Mouse (Mus musculus): ENCODE measurements around the gene Traf3ip3. TPM values are rescaled to one million over a fixed set of nuclear protein-coding genes. Genes with fewer than 3 reads are reported as not detected.

The Traf3ip3 gene
- polyA plus RNA-seq, 1 experiment from 2014 or later, result 0.58 TPM

- Histone ChIP-seq H3K36me3 (ENCODE audit: poor library complexity, severe bottlenecking) (no peaks in the 10 kb centered on the region), H3K4me3 (no peak overlapping the region), H3K27ac (no peak overlapping the region), H3K27me3 (peaks cover 42% of the 10 kb centered on the region), H3K9ac (no peak overlapping the region), H3K9me3 (replicated peaks) (no peaks in the 10 kb centered on the region), H3K4me2 (no peak overlapping the region), H3K4me1 (peaks cover 4% of the 10 kb centered on the region)
- no peak for ATAC-seq
- WGBS, result 43% methylated on average over 7 of the region's 7 CpGs
Measured at GRCm38 (mm10) chr1:193151134-193151533, 50.4 kb downstream of the Traf3ip3 start.

- H3K27me3 ChIP-seq, result peaks cover 28% of the 10 kb centered on the region
- no peaks in the 10 kb centered on the region for H3K36me3 ChIP-seq (ENCODE audit: poor library complexity, severe bottlenecking)
- H3K4me3 ChIP-seq, result no peak overlapping the region
- H3K4me1 ChIP-seq, result peaks cover 4% of the 10 kb centered on the region
- H3K9ac ChIP-seq, result no peak overlapping the region
- no peak for ATAC-seq
- WGBS, result 73% methylated on average over 3 of the region's 3 CpGs
- no peak overlapping the region for H3K27ac ChIP-seq
- H3K9me3 ChIP-seq (replicated peaks), result no peaks in the 10 kb centered on the region
- H3K4me2 ChIP-seq, result no peak overlapping the region
Measured at GRCm38 (mm10) chr1:193149231-193149630, 52.3 kb downstream of the Traf3ip3 start.

DNA sequence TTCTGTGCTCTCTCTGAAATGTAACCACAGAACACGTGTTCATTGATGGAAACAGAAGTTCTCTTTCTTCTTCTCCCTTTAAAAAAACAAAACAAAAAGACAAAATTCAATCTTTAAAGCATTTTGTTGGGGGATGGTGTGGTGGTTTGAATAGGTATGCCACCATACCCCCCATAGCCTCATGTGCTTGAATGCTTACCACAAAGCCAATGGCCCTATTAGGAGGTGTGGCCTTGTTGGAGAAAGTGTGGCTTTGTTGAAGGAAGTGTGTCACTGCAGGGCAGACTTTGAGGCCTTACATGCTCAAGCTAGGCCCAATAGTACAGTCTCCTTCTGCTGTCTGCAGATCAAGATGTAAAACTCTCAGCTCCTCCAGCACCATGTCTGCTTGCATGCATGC, 55.1 kb downstream of the Traf3ip3 start:
- no peak overlapping the region for H3K4me3 ChIP-seq
- H3K27ac ChIP-seq, result no peak overlapping the region
- no peak for ATAC-seq
- H3K27me3 ChIP-seq, result peaks cover 2% of the 10 kb centered on the region; the same call in 1 of the 2 replicates
- WGBS, result 79% methylated on average over 1 of the region's 1 CpGs
- H3K36me3 ChIP-seq (ENCODE audit: poor library complexity, severe bottlenecking), result no peaks in the 10 kb centered on the region
- H3K4me2 ChIP-seq, result no peak overlapping the region
- no peaks in the 10 kb centered on the region for H3K4me1 ChIP-seq
- H3K9ac ChIP-seq, result no peak overlapping the region
- no peaks in the 10 kb centered on the region for H3K9me3 ChIP-seq (replicated peaks)

DNA sequence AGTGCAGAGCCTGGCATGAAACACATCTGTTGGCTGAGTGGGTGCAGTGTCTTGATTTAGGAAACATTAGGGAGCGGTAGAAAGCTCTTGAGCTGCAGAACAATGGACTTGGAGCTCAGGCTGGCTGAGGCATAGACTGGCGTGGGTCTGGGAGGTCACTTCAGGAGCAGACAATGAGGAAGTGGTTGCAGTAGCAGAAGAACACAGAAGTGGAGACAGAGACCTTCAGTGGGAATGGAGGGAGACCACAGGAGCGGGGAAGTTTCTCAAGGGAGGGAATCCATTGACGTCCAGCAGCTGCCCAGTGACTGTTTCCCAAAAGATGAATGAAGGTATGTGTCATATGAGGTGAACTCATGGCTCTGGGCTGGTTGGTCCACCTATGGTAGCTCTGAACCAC, 56.4 kb downstream of the Traf3ip3 start:
- Histone ChIP-seq H3K27me3 (peaks cover 2% of the 10 kb centered on the region; the same call in 1 of the 2 replicates), H3K9me3 (replicated peaks) (no peaks in the 10 kb centered on the region), H3K4me1 (no peaks in the 10 kb centered on the region), H3K36me3 (ENCODE audit: poor library complexity, severe bottlenecking) (no peaks in the 10 kb centered on the region), H3K9ac (no peak overlapping the region), H3K27ac (no peak overlapping the region), H3K4me2 (no peak overlapping the region), H3K4me3 (no peak overlapping the region)
- 83% methylated on average over 4 of the region's 4 CpGs for WGBS
- ATAC-seq, result no peak

DNA sequence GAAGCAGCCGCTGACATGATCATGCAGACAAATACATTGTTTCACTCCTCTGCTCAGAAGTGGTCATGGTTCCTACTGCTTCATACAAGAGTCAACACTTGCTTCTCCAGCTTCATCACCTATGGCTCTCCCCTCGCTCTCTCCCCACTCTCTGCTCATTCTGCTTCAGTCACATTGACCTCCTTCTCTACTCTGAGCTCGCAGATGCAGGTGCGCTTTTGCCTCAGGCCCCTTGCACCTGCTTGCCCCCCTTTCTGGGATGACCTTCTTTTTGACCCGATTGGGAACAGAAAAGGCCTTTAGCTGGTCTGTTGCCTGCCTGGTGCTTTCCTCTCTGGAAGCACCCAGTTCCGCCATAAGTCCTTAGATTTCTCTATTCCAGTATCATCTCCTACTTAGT, 57.0 kb downstream of the Traf3ip3 start:
- no peak for ATAC-seq
- 88% methylated on average over 6 of the region's 6 CpGs for WGBS

DNA sequence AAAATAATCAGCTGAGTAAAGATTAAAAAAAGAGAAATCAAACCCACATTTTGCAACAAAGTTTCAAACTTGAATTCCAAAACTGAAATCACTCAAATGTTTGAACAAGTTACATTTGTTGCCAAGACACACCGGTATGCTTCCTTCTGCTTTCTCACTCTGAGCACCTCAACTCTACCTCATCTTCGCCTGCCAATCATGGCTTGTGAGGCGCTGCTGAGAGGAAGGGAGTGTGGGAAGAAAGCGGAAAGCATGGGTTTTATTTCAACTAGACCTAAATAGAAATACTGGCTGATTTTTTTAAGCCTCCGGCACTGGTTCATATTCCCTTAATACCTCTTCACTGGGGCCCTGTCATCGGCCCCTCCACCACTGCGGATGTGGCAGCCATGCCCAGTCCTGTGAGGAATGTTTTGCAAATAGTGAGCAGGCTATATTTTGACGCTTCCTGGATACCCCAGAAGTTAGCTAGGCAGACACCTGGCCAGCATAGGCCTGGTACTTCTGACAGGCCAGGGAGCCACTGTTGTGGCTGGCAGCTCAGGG, 58.9 kb downstream of the Traf3ip3 start:
- ATAC-seq, result no peak
- Histone ChIP-seq H3K36me3 (ENCODE audit: poor library complexity, severe bottlenecking) (no peaks in the 10 kb centered on the region), H3K4me2 (no peak overlapping the region), H3K9ac (no peak overlapping the region), H3K27me3 (0 out of 2 replicates have a peak, but pooled peaks cover 4% of the 10 kb centered on the region), H3K27ac (no peak overlapping the region), H3K9me3 (replicated peaks) (no peaks in the 10 kb centered on the region), H3K4me1 (no peaks in the 10 kb centered on the region), H3K4me3 (no peak overlapping the region)
- WGBS, result 89% methylated on average over 8 of the region's 8 CpGs

More for the DNA sequence above, 57.0 kb downstream of the Traf3ip3 start:
- Histone ChIP-seq H3K4me1 (no peaks in the 10 kb centered on the region), H3K36me3 (ENCODE audit: poor library complexity, severe bottlenecking) (no peaks in the 10 kb centered on the region), H3K4me2 (no peak overlapping the region), H3K9ac (no peak overlapping the region), H3K27me3 (peaks cover 2% of the 10 kb centered on the region; the same call in 1 of the 2 replicates), H3K4me3 (no peak overlapping the region), H3K27ac (no peak overlapping the region), H3K9me3 (replicated peaks) (no peaks in the 10 kb centered on the region)

DNA sequence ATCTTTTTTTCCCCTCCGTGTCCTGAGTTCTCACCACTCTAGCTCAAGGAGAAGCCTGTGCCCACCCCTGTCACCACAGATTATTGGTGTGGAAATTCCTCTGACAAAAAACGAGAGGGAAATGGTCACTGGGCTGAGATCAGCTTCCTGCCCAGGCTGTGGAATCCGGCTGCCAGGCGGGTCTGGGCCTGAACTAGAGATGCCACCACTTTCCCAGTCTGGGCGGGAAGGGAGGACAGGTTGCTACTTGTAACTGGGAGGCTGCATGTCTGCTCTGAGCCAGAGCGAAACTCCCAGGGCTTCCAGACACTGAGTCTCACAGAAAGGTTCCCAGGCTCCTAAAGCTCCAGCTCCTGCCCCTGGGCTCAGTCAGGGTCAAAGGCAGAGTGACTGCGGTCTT, 60.4 kb downstream of the Traf3ip3 start:
- 83% methylated on average over 7 of the region's 7 CpGs for WGBS
- Histone ChIP-seq H3K9ac (no peak overlapping the region; the same call in 1 of the 2 replicates), H3K36me3 (ENCODE audit: poor library complexity, severe bottlenecking) (no peaks in the 10 kb centered on the region), H3K27ac (no peak overlapping the region), H3K27me3 (0 out of 2 replicates have a peak, but pooled peaks cover 10% of the 10 kb centered on the region), H3K4me3 (no peak overlapping the region), H3K4me1 (no peaks in the 10 kb centered on the region), H3K4me2 (no peak overlapping the region), H3K9me3 (replicated peaks) (no peaks in the 10 kb centered on the region)
- ATAC-seq, result no peak

DNA sequence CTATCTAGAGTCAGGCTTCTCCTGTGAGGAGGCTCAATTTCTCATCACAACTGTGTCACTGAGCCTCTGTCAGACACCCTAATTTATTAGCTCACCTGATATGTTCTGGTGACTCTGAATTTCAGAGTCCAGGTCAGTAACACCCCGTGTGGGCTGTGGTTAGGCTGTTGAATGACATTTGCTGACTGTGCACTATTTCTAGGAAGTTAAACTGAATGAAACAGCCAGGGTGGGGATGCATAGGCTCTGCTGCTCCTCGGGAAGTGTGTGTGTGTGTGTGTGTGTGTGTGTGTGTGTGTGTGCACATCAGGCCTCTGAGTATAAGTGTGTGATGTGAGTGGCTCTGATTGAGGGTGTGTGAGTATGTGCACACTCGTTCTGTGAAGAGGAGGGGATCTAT, 62.8 kb downstream of the Traf3ip3 start:
- Histone ChIP-seq H3K36me3 (ENCODE audit: poor library complexity, severe bottlenecking) (no peaks in the 10 kb centered on the region), H3K27ac (no peak overlapping the region), H3K9ac (no peak overlapping the region), H3K9me3 (replicated peaks) (no peaks in the 10 kb centered on the region), H3K4me3 (no peak overlapping the region), H3K4me2 (no peak overlapping the region), H3K27me3 (0 out of 2 replicates have a peak, but pooled peaks cover 10% of the 10 kb centered on the region), H3K4me1 (no peaks in the 10 kb centered on the region)
- ATAC-seq, result no peak
- 71% methylated on average over 3 of the region's 3 CpGs for WGBS

GRCm38 (mm10) chr1:193138087-193138486, 63.4 kb downstream of the Traf3ip3 start:
- Histone ChIP-seq H3K9ac (no peak overlapping the region), H3K9me3 (replicated peaks) (no peaks in the 10 kb centered on the region), H3K27me3 (0 out of 2 replicates have a peak, but pooled peaks cover 10% of the 10 kb centered on the region), H3K4me3 (no peak overlapping the region), H3K4me2 (no peak overlapping the region), H3K27ac (no peak overlapping the region), H3K4me1 (no peaks in the 10 kb centered on the region), H3K36me3 (ENCODE audit: poor library complexity, severe bottlenecking) (no peaks in the 10 kb centered on the region)
- WGBS, result 57% methylated on average over 7 of the region's 7 CpGs
- ATAC-seq, result no peak

DNA sequence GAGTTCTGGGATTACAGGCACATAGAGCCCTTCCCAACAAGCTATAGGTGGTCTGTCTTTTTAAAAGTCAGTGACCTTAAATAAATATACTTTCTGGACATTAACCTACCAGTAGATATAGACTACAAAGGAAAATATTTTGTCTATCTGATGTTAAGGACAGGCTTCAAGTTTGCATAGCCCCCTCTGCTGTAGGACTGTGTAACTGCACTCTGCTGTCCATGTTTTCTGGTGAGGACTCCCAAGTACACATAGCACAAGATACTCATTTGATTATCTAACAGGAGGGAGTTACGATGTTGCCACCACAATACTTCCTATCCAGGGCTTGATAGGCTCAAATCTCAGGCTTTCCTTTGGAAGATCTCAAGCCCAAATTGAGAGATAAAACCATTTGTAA, 67.8 kb downstream of the Traf3ip3 start:
- 84% methylated on average over 1 of the region's 1 CpGs for WGBS
- Histone ChIP-seq H3K9me3 (replicated peaks) (no peaks in the 10 kb centered on the region), H3K4me3 (no peak overlapping the region), H3K4me2 (no peak overlapping the region), H3K27ac (no peak overlapping the region), H3K9ac (no peak overlapping the region), H3K36me3 (ENCODE audit: poor library complexity, severe bottlenecking) (no peaks in the 10 kb centered on the region), H3K4me1 (peaks cover 6% of the 10 kb centered on the region), H3K27me3 (0 out of 2 replicates have a peak, but pooled peaks cover 10% of the 10 kb centered on the region)
- ATAC-seq, result no peak

DNA sequence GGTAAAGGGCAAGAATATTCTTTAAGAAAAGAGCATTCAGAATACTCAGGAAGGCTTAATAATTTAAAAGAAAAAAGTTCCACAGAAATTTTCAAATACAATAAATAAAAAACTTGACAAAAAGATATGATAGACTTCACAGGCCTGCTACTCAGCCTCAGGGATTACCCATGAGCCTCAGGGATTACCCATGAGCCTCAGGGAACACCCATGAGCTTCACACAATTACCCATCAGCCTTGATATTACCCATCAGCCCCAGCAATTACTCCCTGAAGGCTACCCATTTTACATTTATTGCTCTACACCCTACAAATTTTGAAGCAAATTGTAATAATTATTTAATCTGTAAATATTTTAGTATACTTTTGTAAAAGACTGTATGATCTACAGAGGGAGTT, 69.1 kb downstream of the Traf3ip3 start:
- peaks cover 12% of the 10 kb centered on the region for H3K4me1 ChIP-seq
- no peak overlapping the region for H3K4me3 ChIP-seq
- no peaks in the 10 kb centered on the region for H3K9me3 ChIP-seq (replicated peaks)
- H3K27ac ChIP-seq, result no peak overlapping the region
- no peak for ATAC-seq
- H3K36me3 ChIP-seq (ENCODE audit: poor library complexity, severe bottlenecking), result peaks cover 9% of the 10 kb centered on the region
- H3K4me2 ChIP-seq, result no peak overlapping the region
- H3K27me3 ChIP-seq, result 0 out of 2 replicates have a peak, but pooled peaks cover 5% of the 10 kb centered on the region
- no peak overlapping the region for H3K9ac ChIP-seq

DNA sequence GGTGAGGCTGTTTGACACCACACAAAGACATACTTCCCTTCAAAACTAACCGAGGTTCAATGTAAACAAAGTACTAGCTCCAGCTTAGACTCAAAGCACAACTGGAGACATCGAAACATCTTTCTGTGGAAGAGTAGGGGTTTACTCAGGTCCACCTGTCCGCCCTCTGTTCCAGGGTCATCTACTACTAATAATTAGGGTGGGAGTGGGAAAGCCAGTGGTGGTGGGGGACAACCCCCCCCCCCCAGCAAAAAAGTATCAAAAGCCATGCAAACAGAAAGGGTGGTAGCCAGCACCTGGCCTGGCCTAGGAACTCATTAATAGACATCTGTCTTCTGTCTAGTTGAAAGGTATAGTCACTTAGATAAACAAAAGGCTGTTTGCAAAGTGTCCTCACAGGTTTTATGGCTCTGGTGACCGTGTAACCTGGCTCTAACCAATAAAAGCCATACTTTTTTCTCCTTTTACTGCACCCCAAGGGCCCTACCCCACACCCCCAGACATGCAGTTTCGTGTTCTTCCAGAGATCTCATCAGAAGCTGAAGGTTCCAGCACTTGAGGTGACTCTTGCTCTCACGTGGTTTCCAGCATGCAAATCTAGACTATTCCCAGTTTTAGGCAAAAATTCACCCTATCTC, 70.1 kb downstream of the Traf3ip3 start:
- Histone ChIP-seq H3K36me3 (ENCODE audit: poor library complexity, severe bottlenecking) (peaks cover 18% of the 10 kb centered on the region), H3K9me3 (replicated peaks) (no peaks in the 10 kb centered on the region), H3K4me1 (peaks cover 12% of the 10 kb centered on the region), H3K4me3 (no peak overlapping the region), H3K27me3 (no peaks in the 10 kb centered on the region), H3K4me2 (no peak overlapping the region), H3K9ac (no peak overlapping the region), H3K27ac (no peak overlapping the region)
- WGBS, result 88% methylated on average over 6 of the region's 6 CpGs
- ATAC-seq, result no peak

Data from forebrain, embryonic 13.5 days (tissue).